Mouse (Mus musculus) left cerebral cortex, postnatal 36 days (tissue): ENCODE measurements around the gene Ndufb5. TPM values are rescaled to one million over a fixed set of nuclear protein-coding genes. Genes with fewer than 3 reads are reported as not detected.
"Not testable (repeated sequence)": the region's sequence is repeated elsewhere in the genome, so short reads cannot be mapped to it uniquely, and the experiment has no call there.

Experiments
- DNase-seq, 2 experiments: peaks; one replicate each; pipeline ENCODE4 v3.0.0; 2021 to 2022; ENCODE audit warnings: low spot score in 2 of 2, mixed read lengths in 1 of 2
- intact Hi-C: fragments of 180-260 bp; cut with DNase I; formaldehyde crosslinking; loops from one replicate; pipeline ENCODE4 v1.15.1; 2025
- total RNA-seq, 2 experiments: library from RNA; stranded (reverse); gene quantifications; 2 replicates each; pipeline ENCODE4 v1.2.3; 2021

Ndufb5 gene
- total RNA-seq, 2 experiments from 2014 or later = 201 to 202 TPM

- intact Hi-C loops = no loop called here
- no peak for DNase-seq
These were observed 18.5 kb upstream of the Ndufb5 start for GRCm38 (mm10) chr3:32718271-32718670.

- no peak for DNase-seq
- intact Hi-C loops = no loop called here
These were observed 12.6 kb upstream of the Ndufb5 start for GRCm38 (mm10) chr3:32724191-32724590.

GRCm38 (mm10) chr3:32725951-32726350, 10.8 kb upstream of the Ndufb5 start:
- DNase-seq = no peak
- intact Hi-C loops = no loop called here

DNA sequence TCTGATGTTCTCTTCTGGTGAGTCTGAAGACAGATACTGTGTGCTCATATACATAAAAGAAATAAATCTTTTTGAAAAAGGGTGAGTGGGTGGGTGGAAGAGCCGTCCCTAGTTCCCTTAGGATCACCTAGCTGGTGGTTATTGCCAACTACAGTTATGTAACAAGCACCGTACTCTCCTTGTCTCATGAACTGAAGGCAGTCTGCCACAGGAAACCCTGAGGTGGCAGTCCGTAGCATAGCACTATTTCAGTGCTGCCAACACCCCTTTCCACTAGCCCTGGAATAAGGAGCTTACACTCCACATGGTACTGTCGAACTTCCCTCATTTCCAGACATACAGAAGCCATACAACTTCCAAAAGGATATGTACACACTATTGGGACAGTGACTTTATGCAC, 8.9 kb upstream of the Ndufb5 start:
- DNase-seq = no peak
- intact Hi-C loops = no loop called here

- no peak for DNase-seq
- intact Hi-C loops = loop anchor here (2.0 to 5.0 kb wide), 2 partner anchors 80 to 1065 kb away; partner anchors contain the start of gene Usp13
These were observed 424 bp downstream of the Ndufb5 start, which contains the start of gene Mrpl47 for GRCm38 (mm10) chr3:32737172-32737655. Gene Mrpl47, minus strand, starts transcription at chr3:32737605.

GRCm38 (mm10) chr3:32738549-32738948, 1.8 kb downstream of the Ndufb5 start:
- DNase-seq = no peak
- intact Hi-C loops = loop anchor here (5.0 kb wide), 1 partner anchor 1064 kb away; no protein-coding TSS in a partner anchor

DNA sequence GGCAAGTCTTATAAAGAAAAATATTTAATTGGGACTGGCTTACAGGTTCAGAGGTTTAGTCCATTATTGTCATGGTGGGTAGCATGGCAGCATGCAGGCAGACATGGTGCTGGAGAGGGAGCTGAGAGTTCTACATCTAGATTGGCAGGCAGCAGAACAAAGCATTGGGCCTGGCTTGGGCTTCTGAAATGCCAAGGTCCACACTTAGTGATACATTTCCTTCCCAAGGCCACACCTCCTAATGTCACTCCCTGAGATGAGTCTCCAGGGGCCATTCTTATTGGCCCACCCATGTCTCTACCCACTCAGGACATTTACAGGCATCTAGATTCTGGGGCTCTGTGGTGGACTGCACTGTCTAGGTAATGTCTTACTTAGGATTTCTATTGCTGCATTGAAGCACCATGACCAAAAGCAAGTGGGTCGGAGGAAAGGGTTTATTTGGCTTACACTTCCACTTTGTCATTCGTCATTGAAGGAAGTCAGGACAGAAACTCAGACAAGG, 5.5 kb downstream of the Ndufb5 start:
- no peak for DNase-seq
- intact Hi-C loops = no loop called here

DNA sequence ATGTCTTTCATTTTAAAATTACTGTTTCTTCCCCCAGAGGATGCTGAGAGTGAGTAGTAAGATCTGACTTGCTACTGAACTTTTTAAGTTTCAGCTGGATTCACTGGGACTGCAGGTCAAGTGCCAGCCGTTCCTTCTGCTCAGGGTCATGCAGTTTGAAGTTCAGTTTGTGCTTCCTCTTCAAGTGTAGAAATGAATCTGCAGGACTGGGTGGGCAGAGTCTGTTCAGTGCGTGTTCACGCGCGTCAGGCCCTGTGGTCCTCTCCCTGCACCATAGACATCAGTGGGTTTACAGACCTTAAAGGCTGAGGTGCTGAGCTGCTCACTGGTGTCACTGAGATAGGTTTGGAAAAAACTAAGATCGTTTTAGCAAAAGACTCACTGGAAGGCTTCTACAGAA, 8.2 kb downstream of the Ndufb5 start:
- DNase-seq = no peak
- intact Hi-C loops = no loop called here

GRCm38 (mm10) chr3:32745426-32745825, 8.6 kb downstream of the Ndufb5 start:
- intact Hi-C loops, DNase-seq: not testable (repeated sequence)

DNA sequence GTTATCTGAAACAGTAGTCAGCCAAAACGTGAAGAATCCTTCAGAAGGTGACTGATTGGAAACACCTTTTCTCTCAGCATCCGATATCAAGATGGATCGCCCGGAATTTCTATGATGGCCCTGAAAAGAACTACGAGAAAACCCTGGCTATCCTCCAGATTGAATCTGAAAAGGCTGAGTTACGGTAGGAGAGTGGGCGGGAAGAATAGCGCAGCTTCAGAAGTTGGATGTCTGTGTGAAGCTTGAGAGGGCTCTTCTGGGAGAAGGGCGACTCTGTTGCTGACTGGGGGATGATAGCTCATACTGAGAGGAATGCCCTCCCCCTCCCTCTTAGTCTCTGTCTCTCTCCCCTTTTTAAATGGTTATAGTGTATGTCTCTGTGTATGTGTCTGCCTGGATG, 11.6 kb downstream of the Ndufb5 start:
- peak in 1 of 2 experiments; percentile 19 for DNase-seq
- intact Hi-C loops = no loop called here

DNA sequence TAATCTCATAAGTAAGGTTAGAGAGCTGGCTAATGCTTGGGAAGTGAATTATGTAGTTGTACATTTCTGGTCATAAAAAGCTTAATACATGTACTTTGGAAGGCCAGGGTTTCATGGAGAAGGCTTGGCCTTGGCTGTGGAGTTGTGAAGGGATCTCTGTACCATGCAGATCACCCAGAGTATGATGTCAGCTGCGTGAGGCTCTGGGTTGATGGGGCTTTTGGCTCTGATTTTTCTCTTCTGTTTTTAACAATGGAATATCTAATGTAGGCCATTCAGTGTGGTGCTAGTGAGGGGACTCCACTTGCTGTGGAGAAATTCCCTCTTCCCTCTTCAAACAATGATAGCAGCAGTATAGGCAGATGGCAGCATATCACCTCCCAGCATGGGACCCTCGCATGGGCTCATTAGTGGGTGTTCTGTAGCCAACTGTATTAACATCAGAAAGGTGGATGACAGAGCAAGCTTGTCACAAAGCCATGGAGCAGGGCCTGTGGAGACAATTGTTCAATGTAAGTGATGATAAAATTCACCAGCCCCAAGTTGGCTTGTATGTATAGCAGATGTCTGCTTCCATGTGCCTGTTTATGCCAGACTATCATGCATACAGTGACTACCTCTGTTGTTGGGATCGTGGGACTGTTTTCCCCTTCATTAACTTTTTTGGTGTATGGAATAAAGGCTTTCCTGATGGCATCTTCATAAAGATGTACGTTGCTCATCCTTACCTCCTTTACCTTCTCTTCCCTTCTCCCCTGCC, 13.2 kb downstream of the Ndufb5 start:
- DNase-seq = no peak
- intact Hi-C loops = no loop called here

DNA sequence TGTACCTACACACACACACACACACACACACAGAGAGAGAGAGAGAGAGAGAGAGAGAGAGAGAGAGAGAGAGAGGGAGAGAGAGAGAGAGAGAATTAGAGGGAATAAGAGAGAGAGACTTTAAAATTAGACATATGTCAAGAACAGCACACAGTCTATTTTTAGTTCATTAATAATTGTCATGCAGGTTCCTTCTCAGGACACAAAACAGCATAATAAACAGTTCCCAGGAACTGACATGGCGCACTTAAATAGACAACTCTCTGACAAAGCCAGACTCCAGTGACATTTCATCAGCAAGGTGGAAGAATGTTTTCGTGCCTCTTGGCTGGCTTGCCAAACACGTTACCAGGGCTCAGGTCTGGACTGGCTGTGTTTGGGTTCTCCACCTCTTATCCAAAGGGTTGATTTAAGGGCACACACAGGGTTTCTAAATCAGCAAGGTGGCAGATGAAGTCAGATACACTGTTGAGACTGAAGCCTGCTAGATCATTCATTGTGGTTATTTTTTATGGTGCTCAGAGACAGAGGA, 17.7 kb downstream of the Ndufb5 start:
- intact Hi-C loops = no loop called here

GRCm38 (mm10) chr3:32759212-32759611, 22.4 kb downstream of the Ndufb5 start:
- intact Hi-C loops = no loop called here
- no peak for DNase-seq

More for the DNA sequence above, 17.7 kb downstream of the Ndufb5 start:
- no peak for DNase-seq

- DNase-seq = no peak
- intact Hi-C loops = no loop called here
These were observed 26.2 kb downstream of the Ndufb5 start for GRCm38 (mm10) chr3:32762962-32763361.

- DNase-seq = no peak
- intact Hi-C loops = no loop called here
These were observed 27.1 kb downstream of the Ndufb5 start for GRCm38 (mm10) chr3:32763902-32764301.

DNA sequence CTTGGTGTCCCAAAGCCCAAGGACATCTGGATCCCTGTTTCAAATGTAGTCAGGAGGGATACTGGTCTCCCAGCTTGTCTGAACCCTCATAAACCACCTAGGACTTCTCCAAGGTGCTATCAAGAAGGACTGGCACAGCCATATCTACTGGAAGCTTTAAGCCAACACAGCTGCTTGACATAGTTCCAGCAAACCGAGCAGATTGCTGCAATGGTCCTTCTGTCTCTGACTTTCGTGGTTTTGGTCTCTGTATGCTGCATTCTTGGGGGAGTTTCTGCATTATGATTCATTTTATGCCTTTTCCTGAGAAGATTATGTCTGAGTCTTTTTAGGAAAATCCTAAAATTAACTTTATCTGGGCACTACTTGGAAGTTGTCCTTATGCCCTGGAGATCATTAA, 34.0 kb downstream of the Ndufb5 start:
- no peak for DNase-seq
- intact Hi-C loops = no loop called here

Other genes starting within 250 kb of the Ndufb5 start
- under 1 TPM; 0.17 to 0.39 TPM for gene Kcnmb3, start 244.8 kb upstream of the Ndufb5 start, total RNA-seq
- gene Zfp639, start 226.7 kb upstream of the Ndufb5 start, total RNA-seq = 10 to 100 TPM; 33.1 to 39.1 TPM
- 100 to 1,000 TPM in 1 of 2 experiments, 10 to 100 TPM in 1; 96.7 to 124 TPM for gene Mfn1, start 207.5 kb upstream of the Ndufb5 start, total RNA-seq
- 10 to 100 TPM; 43.7 to 44.9 TPM for gene Gnb4, start 120.4 kb upstream of the Ndufb5 start, total RNA-seq
- 10 to 100 TPM; 16.6 to 18.0 TPM for gene Actl6a, start 30.7 kb upstream of the Ndufb5 start, total RNA-seq
- gene Mrpl47, start 615 bp downstream of the Ndufb5 start, total RNA-seq = 10 to 100 TPM; 21.4 to 23.4 TPM
- gene Usp13, start 80.6 kb downstream of the Ndufb5 start, total RNA-seq = 10 to 100 TPM; 30.5 to 34.6 TPM